Mouse (Mus musculus): ENCODE results near the gene Camta1. TPM values are rescaled to one million over a fixed set of nuclear protein-coding genes. Genes with fewer than 3 reads are reported as not detected.

The Camta1 gene
- polyA plus RNA-seq, 1 experiment from 2014 or later: 123 TPM

GRCm38 (mm10) chr4:151010316-151010715, 851.4 kb downstream of the Camta1 start:
- H3K36me3 ChIP-seq (ENCODE audit: control insufficient read depth, insufficient read depth, low read length): 0 out of 2 replicates have a peak, but pooled peaks cover 7% of the 10 kb centered on the region
- ATAC-seq (no peak), DNase-seq (ENCODE audit: low spot score) (no peak)
- H3K4me2 ChIP-seq (ENCODE audit: low read length): no peak overlapping the region
- WGBS: 93% methylated on average over 7 of the region's 7 CpGs
- H3K27me3 ChIP-seq (replicated peaks; ENCODE audit: control insufficient read depth, insufficient read depth, low read length): no peaks in the 10 kb centered on the region
- no peaks in the 10 kb centered on the region for H3K4me1 ChIP-seq (ENCODE audit: control insufficient read depth, insufficient read depth, low read length)
- H3K9ac ChIP-seq (ENCODE audit: low read length): no peak overlapping the region
- no peak overlapping the region for H3K27ac ChIP-seq (ENCODE audit: low read depth, low read length)
- no peaks in the 10 kb centered on the region for H3K9me3 ChIP-seq (replicated peaks; ENCODE audit: control insufficient read depth, low read length)
- H3K4me3 ChIP-seq (ENCODE audit: low read depth, low read length): no peak overlapping the region

- whole genome bisulfite sequencing: 51% methylated on average over 6 of the region's 6 CpGs
- Histone ChIP-seq H3K4me2 (ENCODE audit: low read length) (no peak overlapping the region), H3K9me3 (replicated peaks; ENCODE audit: control insufficient read depth, low read length) (no peaks in the 10 kb centered on the region), H3K4me3 (ENCODE audit: low read depth, low read length) (no peak overlapping the region), H3K36me3 (ENCODE audit: control insufficient read depth, insufficient read depth, low read length) (no peaks in the 10 kb centered on the region), H3K4me1 (ENCODE audit: control insufficient read depth, insufficient read depth, low read length) (no peaks in the 10 kb centered on the region), H3K9ac (ENCODE audit: low read length) (no peak overlapping the region), H3K27ac (ENCODE audit: low read depth, low read length) (no peak overlapping the region), H3K27me3 (replicated peaks; ENCODE audit: control insufficient read depth, insufficient read depth, low read length) (no peaks in the 10 kb centered on the region)
- DNase-seq (ENCODE audit: low spot score) (peak; percentile 31), ATAC-seq (no peak)
Observed at GRCm38 (mm10) chr4:151006945-151007344, 854.7 kb downstream of the Camta1 start.

- H3K9ac ChIP-seq (ENCODE audit: low read length): no peak overlapping the region
- DNase-seq (ENCODE audit: low spot score) (no peak), ATAC-seq (no peak)
- H3K4me1 ChIP-seq (ENCODE audit: control insufficient read depth, insufficient read depth, low read length): no peaks in the 10 kb centered on the region
- no peak overlapping the region for H3K4me3 ChIP-seq (ENCODE audit: low read depth, low read length)
- no peaks in the 10 kb centered on the region for H3K27me3 ChIP-seq (replicated peaks; ENCODE audit: control insufficient read depth, insufficient read depth, low read length)
- WGBS: 94% methylated on average over 13 of the region's 13 CpGs
- no peaks in the 10 kb centered on the region for H3K9me3 ChIP-seq (replicated peaks; ENCODE audit: control insufficient read depth, low read length)
- H3K36me3 ChIP-seq (ENCODE audit: control insufficient read depth, insufficient read depth, low read length): no peaks in the 10 kb centered on the region
- H3K27ac ChIP-seq (ENCODE audit: low read depth, low read length): no peak overlapping the region
- H3K4me2 ChIP-seq (ENCODE audit: low read length): no peak overlapping the region
Observed at GRCm38 (mm10) chr4:151005656-151006318, 855.9 kb downstream of the Camta1 start.

GRCm38 (mm10) chr4:151001397-151001796, 860.3 kb downstream of the Camta1 start:
- Histone ChIP-seq H3K9ac (ENCODE audit: low read length) (no peak overlapping the region), H3K4me3 (ENCODE audit: low read depth, low read length) (no peak overlapping the region), H3K4me1 (ENCODE audit: control insufficient read depth, insufficient read depth, low read length) (no peaks in the 10 kb centered on the region), H3K36me3 (ENCODE audit: control insufficient read depth, insufficient read depth, low read length) (no peaks in the 10 kb centered on the region), H3K27me3 (replicated peaks; ENCODE audit: control insufficient read depth, insufficient read depth, low read length) (no peaks in the 10 kb centered on the region), H3K27ac (ENCODE audit: low read depth, low read length) (no peak overlapping the region), H3K9me3 (replicated peaks; ENCODE audit: control insufficient read depth, low read length) (no peaks in the 10 kb centered on the region), H3K4me2 (ENCODE audit: low read length) (no peak overlapping the region)
- WGBS: 69% methylated on average over 13 of the region's 13 CpGs
- ATAC-seq (no peak), DNase-seq (ENCODE audit: low spot score) (no peak)

- ATAC-seq: no peak
- no peaks in the 10 kb centered on the region for H3K36me3 ChIP-seq (ENCODE audit: control insufficient read depth, insufficient read depth, low read length)
- 98% methylated on average over 9 of the region's 9 CpGs for WGBS
- no peak overlapping the region for H3K4me2 ChIP-seq (ENCODE audit: low read length)
- H3K4me3 ChIP-seq (ENCODE audit: low read depth, low read length): no peak overlapping the region
- no peaks in the 10 kb centered on the region for H3K4me1 ChIP-seq (ENCODE audit: control insufficient read depth, insufficient read depth, low read length)
- no peak overlapping the region for H3K27ac ChIP-seq (ENCODE audit: low read depth, low read length)
- no peaks in the 10 kb centered on the region for H3K9me3 ChIP-seq (replicated peaks; ENCODE audit: control insufficient read depth, low read length)
- no peaks in the 10 kb centered on the region for H3K27me3 ChIP-seq (replicated peaks; ENCODE audit: control insufficient read depth, insufficient read depth, low read length)
- no peak overlapping the region for H3K9ac ChIP-seq (ENCODE audit: low read length)
- DNase-seq (ENCODE audit: low spot score): no peak
Observed at GRCm38 (mm10) chr4:150998626-150999025, 863.0 kb downstream of the Camta1 start.

GRCm38 (mm10) chr4:150996797-150997196, 864.9 kb downstream of the Camta1 start, which contains the start of gene Uts2:
TSS of gene Uts2 (plus strand) at chr4:150997097.
- Histone ChIP-seq H3K27ac (ENCODE audit: low read depth, low read length) (no peak within 1 kb of the TSS), H3K9ac (ENCODE audit: low read length) (no peak within 1 kb of the TSS), H3K4me3 (ENCODE audit: low read depth, low read length) (no peak within 1 kb of the TSS), H3K27me3 (replicated peaks; ENCODE audit: control insufficient read depth, insufficient read depth, low read length) (no peaks in the 10 kb centered on the region), H3K4me2 (ENCODE audit: low read length) (no peak within 1 kb of the TSS), H3K4me1 (ENCODE audit: control insufficient read depth, insufficient read depth, low read length) (no peaks in the 10 kb centered on the region), H3K36me3 (ENCODE audit: control insufficient read depth, insufficient read depth, low read length) (no peaks in the 10 kb centered on the region), H3K9me3 (replicated peaks; ENCODE audit: control insufficient read depth, low read length) (no peaks in the 10 kb centered on the region)
- no peak for DNase-seq (ENCODE audit: low spot score)
- no peak for ATAC-seq
- 95% methylated on average over 7 of the region's 7 CpGs for WGBS

- Histone ChIP-seq H3K36me3 (ENCODE audit: control insufficient read depth, insufficient read depth, low read length) (no peaks in the 10 kb centered on the region), H3K9me3 (replicated peaks; ENCODE audit: control insufficient read depth, low read length) (no peaks in the 10 kb centered on the region), H3K4me1 (ENCODE audit: control insufficient read depth, insufficient read depth, low read length) (no peaks in the 10 kb centered on the region), H3K27ac (ENCODE audit: low read depth, low read length) (no peak overlapping the region), H3K4me2 (ENCODE audit: low read length) (no peak overlapping the region), H3K27me3 (replicated peaks; ENCODE audit: control insufficient read depth, insufficient read depth, low read length) (no peaks in the 10 kb centered on the region), H3K9ac (ENCODE audit: low read length) (no peak overlapping the region), H3K4me3 (ENCODE audit: low read depth, low read length) (no peak overlapping the region)
- WGBS: 47% methylated on average over 6 of the region's 6 CpGs
- peak; percentile 19 for DNase-seq (ENCODE audit: low spot score)
- ATAC-seq: no peak
Observed at GRCm38 (mm10) chr4:150990148-150990547, 871.5 kb downstream of the Camta1 start.

- no peaks in the 10 kb centered on the region for H3K36me3 ChIP-seq (ENCODE audit: control insufficient read depth, insufficient read depth, low read length)
- no peak overlapping the region for H3K4me2 ChIP-seq (ENCODE audit: low read length)
- no peaks in the 10 kb centered on the region for H3K4me1 ChIP-seq (ENCODE audit: control insufficient read depth, insufficient read depth, low read length)
- no peak overlapping the region for H3K4me3 ChIP-seq (ENCODE audit: low read depth, low read length)
- H3K9ac ChIP-seq (ENCODE audit: low read length): no peak overlapping the region
- no peaks in the 10 kb centered on the region for H3K9me3 ChIP-seq (replicated peaks; ENCODE audit: control insufficient read depth, low read length)
- no peak for DNase-seq (ENCODE audit: low spot score)
- ATAC-seq: no peak
- H3K27me3 ChIP-seq (replicated peaks; ENCODE audit: control insufficient read depth, insufficient read depth, low read length): no peaks in the 10 kb centered on the region
- no peak overlapping the region for H3K27ac ChIP-seq (ENCODE audit: low read depth, low read length)
- 90% methylated on average over 5 of the region's 5 CpGs for WGBS
Observed at GRCm38 (mm10) chr4:150980153-150980552, 881.5 kb downstream of the Camta1 start.

GRCm38 (mm10) chr4:150979455-150979854, 882.2 kb downstream of the Camta1 start:
- Histone ChIP-seq H3K27ac (ENCODE audit: low read depth, low read length) (no peak overlapping the region), H3K27me3 (replicated peaks; ENCODE audit: control insufficient read depth, insufficient read depth, low read length) (no peaks in the 10 kb centered on the region), H3K4me3 (ENCODE audit: low read depth, low read length) (no peak overlapping the region), H3K36me3 (ENCODE audit: control insufficient read depth, insufficient read depth, low read length) (no peaks in the 10 kb centered on the region), H3K9me3 (replicated peaks; ENCODE audit: control insufficient read depth, low read length) (no peaks in the 10 kb centered on the region), H3K9ac (ENCODE audit: low read length) (no peak overlapping the region), H3K4me2 (ENCODE audit: low read length) (no peak overlapping the region), H3K4me1 (ENCODE audit: control insufficient read depth, insufficient read depth, low read length) (no peaks in the 10 kb centered on the region)
- 85% methylated on average over 9 of the region's 9 CpGs for WGBS
- no peak for DNase-seq (ENCODE audit: low spot score)
- ATAC-seq: no peak
